Mouse (Mus musculus): ENCODE data around the gene Fam20a. TPM values are rescaled to one million over a fixed set of nuclear protein-coding genes. Genes with fewer than 3 reads are reported as not detected.

Gene Fam20a
- polyA plus RNA-seq (2015; fragmentation: Nextera tagmentation; extraction: Ambion mirVana): 2.9 TPM in 2 replicates

GRCm38 (mm10) chr11:109721781-109722446 is at the start of gene Fam20a:
Gene Fam20a (minus strand): TSS chr11:109722279.
- peak; percentile 69 for ATAC-seq (ENCODE audit: low FRiP score, low TSS enrichment)
- 1% methylated on average over 31 of the region's 31 CpGs for WGBS

GRCm38 (mm10) chr11:109771381-109771780 is 49.3 kb upstream of the Fam20a start:
- H3K9ac ChIP-seq (replicated peaks; ENCODE audit: low read length): no peak overlapping the region
- WGBS: 80% methylated on average over 1 of the region's 1 CpGs

More at GRCm38 (mm10) chr11:109721781-109722446, at the start of gene Fam20a:
- H3K9ac ChIP-seq (replicated peaks; ENCODE audit: low read length): peak within 1 kb of the TSS; percentile 63
- peak within 1 kb of the TSS; percentile 41; the same call in 1 of the 2 replicates for H3K27ac ChIP-seq (ENCODE audit: low read length)
- no peaks in the 10 kb centered on the region for H3K27me3 ChIP-seq (ENCODE audit: insufficient read depth, low read length)
- 0 out of 2 replicates have a peak, but pooled peaks cover 5% of the 10 kb centered on the region for H3K9me3 ChIP-seq (ENCODE audit: low read length)
- peak within 1 kb of the TSS; percentile 54 for H3K4me3 ChIP-seq (ENCODE audit: low read length)
- H3K4me2 ChIP-seq (replicated peaks; ENCODE audit: low read depth, low read length): peak within 1 kb of the TSS; percentile 97
- H3K4me1 ChIP-seq (ENCODE audit: insufficient read depth, low read length): peaks cover 16% of the 10 kb centered on the region
- no peaks in the 10 kb centered on the region for H3K36me3 ChIP-seq (ENCODE audit: insufficient read depth, low read length)

GRCm38 (mm10) chr11:109770185-109770584 is 48.1 kb upstream of the Fam20a start:
- H3K27ac ChIP-seq (ENCODE audit: low read length): no peak overlapping the region
- H3K9me3 ChIP-seq (ENCODE audit: low read length): no peaks in the 10 kb centered on the region
- no peak overlapping the region for H3K4me3 ChIP-seq (ENCODE audit: low read length)
- 62% methylated on average over 14 of the region's 14 CpGs for WGBS
- H3K9ac ChIP-seq (replicated peaks; ENCODE audit: low read length): no peak overlapping the region
- ATAC-seq (ENCODE audit: low FRiP score, low TSS enrichment): no peak
- no peaks in the 10 kb centered on the region for H3K4me1 ChIP-seq (ENCODE audit: insufficient read depth, low read length)
- H3K36me3 ChIP-seq (ENCODE audit: insufficient read depth, low read length): no peaks in the 10 kb centered on the region
- no peak overlapping the region for H3K4me2 ChIP-seq (replicated peaks; ENCODE audit: low read depth, low read length)
- H3K27me3 ChIP-seq (ENCODE audit: insufficient read depth, low read length): no peaks in the 10 kb centered on the region

More at GRCm38 (mm10) chr11:109771381-109771780, 49.3 kb upstream of the Fam20a start:
- Histone ChIP-seq H3K27me3 (ENCODE audit: insufficient read depth, low read length) (no peaks in the 10 kb centered on the region), H3K36me3 (ENCODE audit: insufficient read depth, low read length) (no peaks in the 10 kb centered on the region), H3K4me1 (ENCODE audit: insufficient read depth, low read length) (no peaks in the 10 kb centered on the region), H3K9me3 (ENCODE audit: low read length) (no peaks in the 10 kb centered on the region), H3K27ac (ENCODE audit: low read length) (no peak overlapping the region), H3K4me3 (ENCODE audit: low read length) (no peak overlapping the region), H3K4me2 (replicated peaks; ENCODE audit: low read depth, low read length) (no peak overlapping the region)
- no peak for ATAC-seq (ENCODE audit: low FRiP score, low TSS enrichment)

- WGBS: 75% methylated on average over 5 of the region's 5 CpGs
- Histone ChIP-seq H3K4me1 (ENCODE audit: insufficient read depth, low read length) (no peaks in the 10 kb centered on the region), H3K27me3 (ENCODE audit: insufficient read depth, low read length) (no peaks in the 10 kb centered on the region), H3K4me2 (replicated peaks; ENCODE audit: low read depth, low read length) (no peak overlapping the region), H3K9me3 (ENCODE audit: low read length) (no peaks in the 10 kb centered on the region), H3K9ac (replicated peaks; ENCODE audit: low read length) (no peak overlapping the region), H3K36me3 (ENCODE audit: insufficient read depth, low read length) (no peaks in the 10 kb centered on the region), H3K4me3 (ENCODE audit: low read length) (no peak overlapping the region), H3K27ac (ENCODE audit: low read length) (no peak overlapping the region)
- no peak for ATAC-seq (ENCODE audit: low FRiP score, low TSS enrichment)
These were observed 47.0 kb upstream of the Fam20a start for GRCm38 (mm10) chr11:109769091-109769490.

GRCm38 (mm10) chr11:109760063-109760462 is 38.0 kb upstream of the Fam20a start:
- Histone ChIP-seq H3K4me2 (replicated peaks; ENCODE audit: low read depth, low read length) (no peak overlapping the region), H3K9me3 (ENCODE audit: low read length) (no peaks in the 10 kb centered on the region), H3K27ac (ENCODE audit: low read length) (no peak overlapping the region), H3K9ac (replicated peaks; ENCODE audit: low read length) (no peak overlapping the region), H3K36me3 (ENCODE audit: insufficient read depth, low read length) (no peaks in the 10 kb centered on the region), H3K27me3 (ENCODE audit: insufficient read depth, low read length) (no peaks in the 10 kb centered on the region), H3K4me1 (ENCODE audit: insufficient read depth, low read length) (no peaks in the 10 kb centered on the region), H3K4me3 (ENCODE audit: low read length) (no peak overlapping the region)
- WGBS: 88% methylated on average over 7 of the region's 7 CpGs
- ATAC-seq (ENCODE audit: low FRiP score, low TSS enrichment): no peak

GRCm38 (mm10) chr11:109758616-109759215 is 36.6 kb upstream of the Fam20a start:
- Histone ChIP-seq H3K4me2 (replicated peaks; ENCODE audit: low read depth, low read length) (no peak overlapping the region), H3K27ac (ENCODE audit: low read length) (no peak overlapping the region), H3K4me1 (ENCODE audit: insufficient read depth, low read length) (no peaks in the 10 kb centered on the region), H3K27me3 (ENCODE audit: insufficient read depth, low read length) (no peaks in the 10 kb centered on the region), H3K4me3 (ENCODE audit: low read length) (no peak overlapping the region), H3K9me3 (ENCODE audit: low read length) (no peaks in the 10 kb centered on the region), H3K9ac (replicated peaks; ENCODE audit: low read length) (no peak overlapping the region), H3K36me3 (ENCODE audit: insufficient read depth, low read length) (no peaks in the 10 kb centered on the region)
- ATAC-seq (ENCODE audit: low FRiP score, low TSS enrichment): no peak
- WGBS: 87% methylated on average over 2 of the region's 2 CpGs

GRCm38 (mm10) chr11:109754105-109754602 is 32.1 kb upstream of the Fam20a start:
- peaks cover 10% of the 10 kb centered on the region; the same call in 1 of the 2 replicates for H3K4me1 ChIP-seq (ENCODE audit: insufficient read depth, low read length)
- H3K36me3 ChIP-seq (ENCODE audit: insufficient read depth, low read length): no peaks in the 10 kb centered on the region
- WGBS: 67% methylated on average over 7 of the region's 7 CpGs
- no peaks in the 10 kb centered on the region for H3K9me3 ChIP-seq (ENCODE audit: low read length)
- H3K9ac ChIP-seq (replicated peaks; ENCODE audit: low read length): no peak overlapping the region
- H3K4me3 ChIP-seq (ENCODE audit: low read length): no peak overlapping the region
- ATAC-seq (ENCODE audit: low FRiP score, low TSS enrichment): no peak
- H3K27me3 ChIP-seq (ENCODE audit: insufficient read depth, low read length): no peaks in the 10 kb centered on the region
- no peak overlapping the region for H3K27ac ChIP-seq (ENCODE audit: low read length)
- no peak overlapping the region for H3K4me2 ChIP-seq (replicated peaks; ENCODE audit: low read depth, low read length)

- no peak overlapping the region for H3K4me2 ChIP-seq (replicated peaks; ENCODE audit: low read depth, low read length)
- H3K9me3 ChIP-seq (ENCODE audit: low read length): no peaks in the 10 kb centered on the region
- WGBS: 27% methylated on average over 12 of the region's 12 CpGs
These were observed 29.8 kb upstream of the Fam20a start for GRCm38 (mm10) chr11:109751636-109752603.

GRCm38 (mm10) chr11:109745210-109745609 is 23.1 kb upstream of the Fam20a start:
- 67% methylated on average over 4 of the region's 4 CpGs for WGBS

More at GRCm38 (mm10) chr11:109751636-109752603, 29.8 kb upstream of the Fam20a start:
- Histone ChIP-seq H3K4me3 (ENCODE audit: low read length) (no peak overlapping the region), H3K27ac (ENCODE audit: low read length) (peak overlapping the region; percentile 5; the same call in 1 of the 2 replicates), H3K4me1 (ENCODE audit: insufficient read depth, low read length) (peaks cover 10% of the 10 kb centered on the region; the same call in 1 of the 2 replicates), H3K9ac (replicated peaks; ENCODE audit: low read length) (no peak overlapping the region), H3K36me3 (ENCODE audit: insufficient read depth, low read length) (no peaks in the 10 kb centered on the region), H3K27me3 (ENCODE audit: insufficient read depth, low read length) (no peaks in the 10 kb centered on the region)
- ATAC-seq (ENCODE audit: low FRiP score, low TSS enrichment): peak; percentile 59; the same call in 1 of the 2 replicates

More at GRCm38 (mm10) chr11:109745210-109745609, 23.1 kb upstream of the Fam20a start:
- no peak for ATAC-seq (ENCODE audit: low FRiP score, low TSS enrichment)
- Histone ChIP-seq H3K27ac (ENCODE audit: low read length) (no peak overlapping the region), H3K4me2 (replicated peaks; ENCODE audit: low read depth, low read length) (no peak overlapping the region), H3K4me1 (ENCODE audit: insufficient read depth, low read length) (no peaks in the 10 kb centered on the region), H3K36me3 (ENCODE audit: insufficient read depth, low read length) (no peaks in the 10 kb centered on the region), H3K27me3 (ENCODE audit: insufficient read depth, low read length) (no peaks in the 10 kb centered on the region), H3K9me3 (ENCODE audit: low read length) (no peaks in the 10 kb centered on the region), H3K9ac (replicated peaks; ENCODE audit: low read length) (no peak overlapping the region), H3K4me3 (ENCODE audit: low read length) (no peak overlapping the region)
